Mouse (Mus musculus) C2C12 (cell line): Measurements from ENCODE around the gene Stk40. TPM values are rescaled to one million over a fixed set of nuclear protein-coding genes. Genes with fewer than 3 reads are reported as not detected.
"Not testable (repeated sequence)": the region's sequence is repeated elsewhere in the genome, so short reads cannot be mapped to it uniquely, and the experiment has no call there.

Experiments
- H3K27me3 ChIP-seq: one replicate; pipeline ENCODE4 v1.6.1; 2011; ENCODE audit not compliant: control insufficient read depth, insufficient read depth, insufficient read length
- H3K36me3 ChIP-seq: one replicate; pipeline ENCODE4 v1.6.1; 2011; ENCODE audit not compliant: control insufficient read depth, insufficient read depth
- H3K4me3 ChIP-seq: one replicate; pipeline ENCODE4 v1.5.1; 2011; ENCODE audit warnings: mild to moderate bottlenecking, control low read depth; ENCODE audit not compliant: poor library complexity, insufficient read depth, severe bottlenecking
- H3K79me2 ChIP-seq: one replicate; pipeline ENCODE4 v1.6.1; 2011; ENCODE audit not compliant: control insufficient read depth, insufficient read depth
- H3K79me3 ChIP-seq: one replicate; pipeline ENCODE4 v1.6.1; 2011; ENCODE audit warnings: low read depth, control low read depth
- H3ac ChIP-seq: one replicate; pipeline ENCODE3; 2011; ENCODE audit warnings: low read depth; ENCODE audit not compliant: control insufficient read depth, insufficient read length
- CEBPB ChIP-seq: IDR thresholded peaks from one replicate; pipeline ENCODE4 v1.6.1; 2011; ENCODE audit warnings: low read depth, mild to moderate bottlenecking, control low read depth, moderate library complexity
- CTCF ChIP-seq: IDR thresholded peaks from one replicate; pipeline ENCODE4 v1.5.1; 2011; ENCODE audit not compliant: control insufficient read depth, insufficient read depth, insufficient read length
- FOSL1 ChIP-seq: IDR thresholded peaks from one replicate; pipeline ENCODE4 v1.8.0; 2011; ENCODE audit warnings: mild to moderate bottlenecking, low read length; ENCODE audit not compliant: poor library complexity, insufficient read depth, severe bottlenecking
- MAX ChIP-seq: IDR thresholded peaks from one replicate; pipeline ENCODE4 v1.6.1; 2011; ENCODE audit warnings: mild to moderate bottlenecking, control low read depth
- MYOD1 ChIP-seq: IDR thresholded peaks from one replicate; pipeline ENCODE4 v1.6.1; 2011; ENCODE audit warnings: low read depth; ENCODE audit not compliant: control insufficient read depth, insufficient read length
- MYOG ChIP-seq: IDR thresholded peaks from one replicate; pipeline ENCODE4 v1.6.1; 2011; ENCODE audit not compliant: control insufficient read depth, insufficient read length; ENCODE audit errors: extremely low read depth
- USF1 ChIP-seq: IDR thresholded peaks from one replicate; pipeline ENCODE4 v1.6.1; 2011; ENCODE audit warnings: low read depth, mild to moderate bottlenecking, control low read depth, moderate library complexity
- polyA plus RNA-seq: library from polyadenylated mRNA; unstranded; fragments of >200 nt; fragmentation: generic; extraction: Trizol; gene quantifications from one replicate; pipeline ENCODE4 v1.2.1, GENCODE M21; 2012; ENCODE audit warnings: missing spikeins

The Stk40 gene
- polyA plus RNA-seq, 1 experiment = 11.0 TPM

DNA sequence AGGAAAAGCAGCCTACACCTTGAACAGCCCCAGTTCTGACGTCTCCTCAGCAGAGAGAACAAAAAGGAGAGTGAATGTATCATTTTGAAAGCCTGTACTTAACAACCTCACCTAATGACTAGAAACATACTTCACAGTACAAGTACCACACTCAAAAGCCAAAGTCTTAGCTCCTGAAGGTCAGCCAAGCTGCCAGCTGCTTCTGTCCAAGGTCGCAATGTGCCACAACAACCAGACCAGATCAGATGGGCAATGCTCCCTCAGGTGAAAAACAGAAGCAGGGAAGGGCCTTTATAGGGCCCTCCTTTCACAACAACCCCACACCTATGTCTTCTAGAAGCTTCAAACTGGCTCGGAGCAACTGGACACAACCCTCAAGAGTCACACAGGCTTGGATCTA, 62.3 kb downstream of the Stk40 start:
- peaks cover 61% of the 10 kb centered on the region for H3K36me3 ChIP-seq

DNA sequence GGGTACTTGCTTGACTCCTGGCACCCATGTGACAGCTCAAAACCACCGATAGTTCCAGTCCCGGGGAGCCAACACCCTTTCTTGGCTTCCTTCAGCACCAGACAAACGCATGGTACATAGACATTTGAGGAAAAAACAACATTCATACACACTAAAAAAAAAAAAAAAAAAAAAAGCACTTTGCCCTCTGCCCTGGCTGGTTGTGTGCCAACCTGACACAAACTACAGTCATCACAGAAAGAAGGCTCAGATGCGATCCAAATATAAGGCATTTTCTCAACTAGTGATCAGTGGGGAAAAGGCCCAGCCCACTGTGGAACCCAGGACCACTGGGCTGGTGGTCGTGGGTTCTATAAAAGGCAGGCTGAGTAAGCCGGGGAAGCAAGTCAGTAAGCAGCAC, 65.1 kb downstream of the Stk40 start:
- peaks cover 23% of the 10 kb centered on the region for H3K79me2 ChIP-seq
- no peak overlapping the region for H3K4me3 ChIP-seq
- no peak for TF ChIP-seq FOSL1
- TF ChIP-seq MAX = no peak
- no peak for TF ChIP-seq MYOG
- TF ChIP-seq USF1 = no peak
- no peak for TF ChIP-seq MYOD1
- TF ChIP-seq CEBPB = no peak
- no peak for TF ChIP-seq CTCF
- H3K36me3 ChIP-seq = peaks cover 83% of the 10 kb centered on the region
- no peaks in the 10 kb centered on the region for H3K27me3 ChIP-seq
- peaks cover 5% of the 10 kb centered on the region for H3K79me3 ChIP-seq
- no peak overlapping the region for H3ac ChIP-seq

More for the DNA sequence above, 62.3 kb downstream of the Stk40 start:
- H3K79me2 ChIP-seq = peaks cover 10% of the 10 kb centered on the region
- no peak overlapping the region for H3ac ChIP-seq
- TF ChIP-seq MYOD1 (no peak), MAX (no peak), CEBPB (no peak), USF1 (no peak), MYOG (no peak)
- H3K4me3 ChIP-seq = no peak overlapping the region
- no peaks in the 10 kb centered on the region for H3K27me3 ChIP-seq
- H3K79me3 ChIP-seq = peaks cover 3% of the 10 kb centered on the region

DNA sequence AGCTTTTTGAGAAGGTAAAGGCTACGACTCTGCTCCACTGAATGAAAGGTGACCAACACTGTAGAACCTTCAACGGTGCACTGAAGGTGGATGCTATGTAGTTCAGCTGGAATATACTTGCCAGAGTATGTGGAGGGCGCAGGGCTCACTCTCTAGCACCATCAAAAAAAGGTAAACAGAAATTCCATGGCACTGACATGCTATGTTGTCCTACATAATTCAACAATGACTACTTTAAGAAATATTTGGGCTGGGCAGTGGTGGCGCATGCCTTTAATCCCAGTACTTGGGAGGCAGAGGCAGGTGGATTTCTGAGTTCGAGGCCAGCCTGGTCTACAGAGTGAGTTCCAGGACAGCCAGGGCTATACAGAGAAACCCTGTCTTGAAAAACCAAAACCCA, 67.0 kb downstream of the Stk40 start:
- not testable (repeated sequence) for H3K79me3 ChIP-seq, H3K4me3 ChIP-seq, H3ac ChIP-seq, H3K27me3 ChIP-seq
- Histone ChIP-seq H3K79me2 (peaks cover 23% of the 10 kb centered on the region), H3K36me3 (peaks cover 96% of the 10 kb centered on the region)

DNA sequence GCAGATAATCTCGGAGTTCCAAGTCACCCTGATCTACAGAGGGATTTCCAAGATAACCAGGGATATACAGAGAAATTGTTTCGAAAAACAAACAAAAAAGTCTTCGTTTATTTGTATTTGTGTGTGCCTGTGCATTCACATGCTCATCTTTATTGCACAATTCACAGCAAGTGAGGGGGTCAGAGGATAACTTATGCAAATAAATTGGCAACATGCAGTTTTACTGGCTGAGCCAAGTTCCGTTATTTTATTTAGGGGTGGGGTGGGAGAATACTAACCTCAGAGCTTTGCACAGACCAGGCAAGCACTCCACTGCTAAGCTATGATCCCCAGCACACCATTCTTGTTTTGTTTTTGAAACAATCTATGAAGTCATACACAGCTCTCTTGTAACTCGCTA, 70.0 kb downstream of the Stk40 start:
- H3K36me3 ChIP-seq = peaks cover 95% of the 10 kb centered on the region
- peaks cover 13% of the 10 kb centered on the region for H3K79me3 ChIP-seq
- no peak overlapping the region for H3ac ChIP-seq
- no peak overlapping the region for H3K4me3 ChIP-seq
- H3K27me3 ChIP-seq = no peaks in the 10 kb centered on the region
- TF ChIP-seq USF1 (no peak), MYOD1 (no peak), FOSL1 (no peak), MYOG (no peak), CEBPB (no peak), MAX (no peak), CTCF (no peak)
- H3K79me2 ChIP-seq = peaks cover 38% of the 10 kb centered on the region

DNA sequence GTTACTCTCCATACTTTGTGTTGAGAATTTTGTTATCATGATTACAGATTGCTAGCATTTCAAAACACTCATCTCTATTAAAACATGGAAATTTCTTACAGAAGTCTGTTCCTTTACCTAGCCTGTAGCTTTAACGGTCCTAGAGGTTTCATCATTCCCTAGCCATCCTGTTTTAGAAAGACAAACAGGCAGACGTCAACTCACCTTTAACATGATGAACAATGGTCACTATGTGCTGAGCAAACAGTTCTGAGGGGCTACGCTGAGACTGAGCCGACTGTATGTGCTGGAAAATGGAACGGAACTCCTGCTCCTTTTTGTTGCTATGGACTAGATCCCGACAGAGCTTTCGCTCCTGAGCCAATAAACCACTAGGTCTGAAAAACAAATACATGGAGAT, 72.2 kb downstream of the Stk40 start:
- H3ac ChIP-seq, H3K4me3 ChIP-seq, H3K27me3 ChIP-seq: not testable (repeated sequence)
- Histone ChIP-seq H3K36me3 (peaks cover 95% of the 10 kb centered on the region), H3K79me2 (peaks cover 51% of the 10 kb centered on the region), H3K79me3 (peaks cover 27% of the 10 kb centered on the region)

DNA sequence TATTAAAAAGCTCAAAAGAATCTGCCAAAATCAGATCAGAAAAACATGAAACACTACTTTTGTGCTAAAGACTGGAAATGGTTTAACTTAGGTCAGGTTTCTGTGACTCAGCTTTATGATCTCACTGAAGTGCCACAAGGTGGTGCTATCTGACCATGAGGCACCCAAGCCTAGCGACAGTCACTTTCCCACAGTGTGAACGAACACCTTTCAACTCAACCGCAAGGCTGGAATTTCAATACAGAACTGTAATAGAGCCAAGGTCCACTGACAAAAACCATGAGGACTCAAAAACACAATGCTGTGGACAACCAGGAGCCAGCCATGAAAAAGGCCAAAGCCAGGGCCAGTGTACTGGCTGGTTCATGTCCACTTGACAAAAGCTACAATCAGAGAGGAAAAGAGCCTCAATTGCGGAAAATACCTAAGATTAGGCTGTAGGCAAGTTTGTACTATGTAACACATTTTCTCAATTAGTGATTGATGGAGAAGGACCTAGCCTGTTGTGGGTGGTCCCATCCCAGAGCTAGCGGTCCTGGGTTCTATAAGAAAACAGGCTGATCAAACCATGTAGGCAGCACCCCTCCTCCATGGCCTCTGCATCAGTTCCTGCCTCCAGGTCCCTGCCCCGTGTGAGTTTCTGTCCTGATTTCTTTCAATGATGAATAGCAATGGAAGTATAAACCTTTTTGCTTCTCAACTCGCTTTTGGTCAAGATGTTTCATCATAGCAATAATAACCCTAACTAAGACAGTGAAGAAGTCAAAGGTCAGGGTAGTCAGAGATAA, 77.6 kb downstream of the Stk40 start:
- TF ChIP-seq MYOD1 (no peak), CTCF (peak; percentile 49), MAX (no peak), CEBPB (no peak)
- no peak overlapping the region for H3ac ChIP-seq
- no peaks in the 10 kb centered on the region for H3K27me3 ChIP-seq
- no peak overlapping the region for H3K4me3 ChIP-seq
- peaks cover 87% of the 10 kb centered on the region for H3K36me3 ChIP-seq
- peaks cover 74% of the 10 kb centered on the region for H3K79me3 ChIP-seq
- H3K79me2 ChIP-seq = peaks cover 89% of the 10 kb centered on the region

DNA sequence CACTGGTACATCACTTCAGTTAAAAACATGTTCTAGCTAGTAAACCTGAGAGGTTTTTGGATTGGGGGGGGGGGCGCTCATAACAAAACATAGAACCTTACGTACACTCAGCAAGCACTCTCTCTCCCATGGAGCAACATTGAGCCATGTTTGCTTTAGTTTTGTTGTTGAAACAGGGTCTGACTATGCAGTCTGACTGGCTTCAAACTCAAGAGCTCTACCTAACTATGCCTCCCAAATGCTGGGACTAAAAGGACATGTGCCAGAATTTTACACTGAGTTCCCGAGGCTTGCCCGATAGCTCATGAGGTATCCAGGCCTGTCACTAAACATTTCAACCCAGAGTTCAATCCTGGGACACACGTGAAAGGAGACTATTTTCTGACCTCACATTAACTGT, 79.3 kb downstream of the Stk40 start:
- Histone ChIP-seq H3K27me3 (no peaks in the 10 kb centered on the region), H3K4me3 (no peak overlapping the region), H3K79me2 (peaks cover 93% of the 10 kb centered on the region), H3ac (no peak overlapping the region), H3K36me3 (peaks cover 90% of the 10 kb centered on the region), H3K79me3 (peaks cover 84% of the 10 kb centered on the region)
- TF ChIP-seq CTCF (no peak), MYOD1 (no peak), USF1 (no peak), MYOG (no peak), CEBPB (no peak)
